ENCODE assay signal across 15 mouse cellular contexts in genomic region chr4:150117311-150117710, GRCm38 (mm10). TPM values are rescaled to one million over a fixed set of nuclear protein-coding genes. Genes with fewer than 3 reads are reported as not detected.
A peak's percentile ranks its signal among the peaks of the same experiment; 100 is the strongest.
DNase-seq lines count a peak whose midpoint lies in the region; ATAC-seq and TF ChIP-seq lines count a peak whose summit lies in the region.
"Had no signal": no experiment of that assay in that cellular context is flagged by ENCODE, and none has a peak within 500 bp of the region (broad histone marks: within the 10 kb centered on the region; RNA-seq: fewer than 3 reads in every experiment).

No protein-coding gene starts in this region.

- no peaks in the 10 kb centered on the region for H3K4me1 ChIP-seq in heart, postnatal 0 days (ENCODE audit: control insufficient read depth, insufficient read depth)
- H3K4me1 ChIP-seq in heart, embryonic 12.5 days (replicated peaks) = peaks cover 17% of the 10 kb centered on the region
- 0 out of 2 replicates have a peak, but pooled peaks cover 12% of the 10 kb centered on the region for H3K4me1 ChIP-seq in lung, embryonic 14.5 days (ENCODE audit: insufficient read depth)
- peaks cover 23% of the 10 kb centered on the region for H3K4me1 ChIP-seq in small intestine, adult 2 months (ENCODE audit: control insufficient read depth, insufficient read depth, insufficient read length, low read length)

- H3K4me2 ChIP-seq in heart, postnatal 0 days (ENCODE audit: low read depth, low read length) = no peak overlapping the region
- no peak overlapping the region for H3K4me2 ChIP-seq in heart, embryonic 12.5 days
- no peak overlapping the region for H3K4me2 ChIP-seq in lung, embryonic 14.5 days
- H3K4me2 ChIP-seq: forebrain, embryonic 13.5 days; heart, embryonic 13.5 days had no signal

- WGBS in heart, postnatal 0 days = 31% methylated on average over 5 of the region's 5 CpGs
- 38% methylated on average over 5 of the region's 5 CpGs for WGBS in heart, embryonic 12.5 days
- 37% methylated on average over 5 of the region's 5 CpGs for WGBS in lung, embryonic 14.5 days
- WGBS in small intestine, adult 2 months = 39% methylated on average over 5 of the region's 5 CpGs

- no peak for TF ChIP-seq POLR2A in small intestine, adult 2 months (IDR thresholded peaks at IDR 0.05; ENCODE audit: low read depth, low read length)

- no peak overlapping the region for H3K4me3 ChIP-seq in heart, postnatal 0 days (ENCODE audit: low read depth, low read length)
- no peak overlapping the region for H3K4me3 ChIP-seq in heart, embryonic 12.5 days
- no peak overlapping the region for H3K4me3 ChIP-seq in lung, embryonic 14.5 days (ENCODE audit: low read depth, low read length)
- no peak overlapping the region for H3K4me3 ChIP-seq in small intestine, adult 2 months (ENCODE audit: low read depth, low read length)
- H3K4me3 ChIP-seq: forebrain, embryonic 13.5 days; heart, embryonic 13.5 days; myocyte had no signal

- H3K9me3 ChIP-seq in heart, postnatal 0 days (replicated peaks; ENCODE audit: control insufficient read depth, low read length) = no peaks in the 10 kb centered on the region
- H3K9me3 ChIP-seq in heart, embryonic 12.5 days (replicated peaks) = no peaks in the 10 kb centered on the region
- no peaks in the 10 kb centered on the region for H3K9me3 ChIP-seq in lung, embryonic 14.5 days (ENCODE audit: low read depth, low read length)
- H3K9me3 ChIP-seq: forebrain, embryonic 13.5 days; G1E; heart, embryonic 13.5 days had no signal

- no peaks in the 10 kb centered on the region for H3K27me3 ChIP-seq in heart, postnatal 0 days (ENCODE audit: control insufficient read depth, insufficient read depth, low read length)
- H3K27me3 ChIP-seq in heart, embryonic 12.5 days (replicated peaks) = no peaks in the 10 kb centered on the region
- no peaks in the 10 kb centered on the region for H3K27me3 ChIP-seq in lung, embryonic 14.5 days (ENCODE audit: insufficient read depth, low read length)
- H3K27me3 ChIP-seq in small intestine, adult 2 months (ENCODE audit: control insufficient read depth, insufficient read depth, low read length) = no peaks in the 10 kb centered on the region
- H3K27me3 ChIP-seq: forebrain, embryonic 13.5 days had no signal

- no peaks in the 10 kb centered on the region for H3K36me3 ChIP-seq in heart, postnatal 0 days (replicated peaks; ENCODE audit: control insufficient read depth, insufficient read depth, low read length)
- H3K36me3 ChIP-seq in heart, embryonic 12.5 days = no peaks in the 10 kb centered on the region
- no peaks in the 10 kb centered on the region for H3K36me3 ChIP-seq in lung, embryonic 14.5 days (ENCODE audit: insufficient read depth)
- no peaks in the 10 kb centered on the region for H3K36me3 ChIP-seq in small intestine, adult 2 months (ENCODE audit: control insufficient read depth, insufficient read depth, low read length)
- H3K36me3 ChIP-seq: G1E; heart, embryonic 13.5 days had no signal

- peak; percentile 13; the same call in 1 of the 2 replicates for TF ChIP-seq CTCF in heart, postnatal 0 days (IDR thresholded peaks at IDR 0.05; ENCODE audit: low read depth)
- TF ChIP-seq CTCF in lung, embryonic 14.5 days (IDR thresholded peaks at IDR 0.05; ENCODE audit: low read depth) = peak; percentile 38; the same call in 1 of the 2 replicates
- 0 out of 2 replicates have a peak, but pooled peaks have one; percentile 8 for TF ChIP-seq CTCF in small intestine, adult 2 months (IDR thresholded peaks at IDR 0.05; ENCODE audit: extremely low read depth, insufficient read length, insufficient replicate concordance, low read depth, low read length)

- no peak for TF ChIP-seq EP300 in heart, postnatal 0 days (IDR thresholded peaks at IDR 0.05; ENCODE audit: low read depth)

- H3K27ac ChIP-seq in heart, postnatal 0 days (ENCODE audit: low read depth) = no peak overlapping the region
- no peak overlapping the region for H3K27ac ChIP-seq in heart, embryonic 12.5 days (ENCODE audit: poor library complexity, severe bottlenecking)
- H3K27ac ChIP-seq in lung, embryonic 14.5 days (ENCODE audit: low read depth) = no peak overlapping the region
- no peak overlapping the region; the same call in 1 of the 2 replicates for H3K27ac ChIP-seq in small intestine, adult 2 months (ENCODE audit: insufficient read depth, low read depth, low read length)
- H3K27ac ChIP-seq: forebrain, embryonic 13.5 days; heart, embryonic 13.5 days; liver, embryonic 14.5 days had no signal

- no peak overlapping the region for H3K9ac ChIP-seq in heart, postnatal 0 days (replicated peaks; ENCODE audit: low read depth, low read length)
- H3K9ac ChIP-seq in heart, embryonic 12.5 days = no peak overlapping the region
- H3K9ac ChIP-seq in lung, embryonic 14.5 days = no peak overlapping the region
- H3K9ac ChIP-seq: forebrain, embryonic 13.5 days; heart, embryonic 13.5 days; liver, embryonic 14.5 days had no signal

- no peak for DNase-seq in heart, postnatal 0 days (ENCODE audit: low spot score)
- DNase-seq in lung, embryonic 14.5 days = peak; percentile 69
- DNase-seq in lung, postnatal 25 days (ENCODE audit: low spot score) = no peak
- no peak for DNase-seq in kidney, postnatal 4 days
- DNase-seq: cerebellum, adult 9-10 months had no signal

- ATAC-seq in heart, postnatal 0 days (ENCODE audit: insufficient read depth, low read depth) = no peak
- ATAC-seq in heart, embryonic 12.5 days (ENCODE audit: insufficient number of reproducible peaks, low FRiP score) = no peak
- ATAC-seq in lung, embryonic 14.5 days (ENCODE audit: insufficient read depth) = no peak
- ATAC-seq in common myeloid progenitor, adult 5-6 weeks (replicated peaks; ENCODE audit: low read depth, poor library complexity, severe bottlenecking) = peak; percentile 94
- no peak for ATAC-seq in activated CD4-positive, CD25-positive, alpha-beta regulatory T cell, adult 4 months
- ATAC-seq: forebrain, embryonic 13.5 days had no signal

RNA-seq across cellular contexts. Expression of gene Slc2a5, which starts 1.8 kb away (rescaled TPM):
- total RNA-seq in heart, postnatal 0 days (2014; rRNA removed; ENCODE audit: low replicate concordance) = 0.58 TPM in 1 of 2 replicates, not detected in the other
- polyA plus RNA-seq in heart, postnatal 0 days (2015; fragmentation: Nextera tagmentation; extraction: Ambion mirVana) = 0.42 and 0.59 TPM in 2 replicates
- 1.2 and 1.7 TPM in 2 replicates for polyA plus RNA-seq in heart, embryonic 12.5 days (2016; fragmentation: Nextera tagmentation; extraction: Ambion mirVana)
- polyA plus RNA-seq in lung, embryonic 14.5 days (2014; fragmentation: Nextera tagmentation; extraction: Ambion mirVana) = 0.60 and 0.70 TPM in 2 replicates
- total RNA-seq in common myeloid progenitor, adult 5-6 weeks (2017) = not detected in 2 replicates
- 165 and 177 TPM in 2 replicates for polyA plus RNA-seq in small intestine, adult 2 months (2012; rRNA removed)
- not detected for polyA plus RNA-seq in activated CD4-positive, CD25-positive, alpha-beta regulatory T cell, adult 4 months (2017; shearing (Covaris generic))
- polyA plus RNA-seq: G1E had no signal

RNA-seq across cellular contexts. Expression of gene Gpr157, which starts 30.1 kb away (rescaled TPM):
- total RNA-seq in heart, postnatal 0 days (2014; rRNA removed; ENCODE audit: low replicate concordance) = 15.0 and 23.3 TPM in 2 replicates
- polyA plus RNA-seq in heart, postnatal 0 days (2015; fragmentation: Nextera tagmentation; extraction: Ambion mirVana) = 4.3 and 4.5 TPM in 2 replicates
- polyA plus RNA-seq in heart, embryonic 12.5 days (2016; fragmentation: Nextera tagmentation; extraction: Ambion mirVana) = 2.1 and 2.2 TPM in 2 replicates
- 1.4 and 1.5 TPM in 2 replicates for polyA plus RNA-seq in lung, embryonic 14.5 days (2014; fragmentation: Nextera tagmentation; extraction: Ambion mirVana)
- 1.7 and 2.0 TPM in 2 replicates for total RNA-seq in common myeloid progenitor, adult 5-6 weeks (2017)
- polyA plus RNA-seq in small intestine, adult 2 months (2012; rRNA removed) = 2.6 and 3.5 TPM in 2 replicates
- under 1 TPM; 0.33 to 0.42 TPM for polyA plus RNA-seq in activated CD4-positive, CD25-positive, alpha-beta regulatory T cell, adult 4 months (2017; shearing (Covaris generic))

RNA-seq across cellular contexts. Expression of gene Slc2a7, which starts 31.5 kb away (rescaled TPM):
- total RNA-seq in heart, postnatal 0 days (2014; rRNA removed; ENCODE audit: low replicate concordance) = not detected in 2 replicates
- polyA plus RNA-seq in heart, postnatal 0 days (2015; fragmentation: Nextera tagmentation; extraction: Ambion mirVana) = not detected in 2 replicates
- polyA plus RNA-seq in heart, embryonic 12.5 days (2016; fragmentation: Nextera tagmentation; extraction: Ambion mirVana) = not detected in 2 replicates
- not detected in 2 replicates for polyA plus RNA-seq in lung, embryonic 14.5 days (2014; fragmentation: Nextera tagmentation; extraction: Ambion mirVana)
- not detected in 2 replicates for total RNA-seq in common myeloid progenitor, adult 5-6 weeks (2017)
- polyA plus RNA-seq in small intestine, adult 2 months (2012; rRNA removed) = 47.2 and 68.9 TPM in 2 replicates
- not detected for polyA plus RNA-seq in activated CD4-positive, CD25-positive, alpha-beta regulatory T cell, adult 4 months (2017; shearing (Covaris generic))
- total RNA-seq: adrenal gland, adult 18-20 months had no signal
- polyA plus RNA-seq: forebrain, embryonic 13.5 days; G1E; heart, embryonic 13.5 days; myocyte had no signal

Comparison
In these comparisons a context has a peak if more than half of its experiments do, and no peak if none do; other contexts are left out.
1. RNA of gene Slc2a5, which starts 1.8 kb away (polyA plus RNA-seq): 165 to 177 TPM in small intestine, adult 2 months; 1.2 to 1.7 TPM in heart, embryonic 12.5 days, 0.60 to 0.70 TPM in lung, embryonic 14.5 days, 0.42 to 0.59 TPM in heart, postnatal 0 days and not detected in activated CD4-positive, CD25-positive, alpha-beta regulatory T cell, adult 4 months; every median in the first group is over 10 times any median in the second.
2. RNA of gene Slc2a7, which starts 31.5 kb away (polyA plus RNA-seq): 47.2 to 68.9 TPM in small intestine, adult 2 months; not detected in lung, embryonic 14.5 days, not detected in heart, postnatal 0 days, not detected in heart, embryonic 12.5 days and not detected in activated CD4-positive, CD25-positive, alpha-beta regulatory T cell, adult 4 months; every median in the first group is over 10 times any median in the second.
3. Peak in every context shown above with its lines, with median percentiles within 50 percentile points of each other: CTCF ChIP-seq.